Mouse (Mus musculus) lung, postnatal 36 days (tissue): ENCODE results near the gene Sirt1.
"Not testable (repeated sequence)": the region's sequence is repeated elsewhere in the genome, so short reads cannot be mapped to it uniquely, and the experiment has no call there.

ENCODE experiments used
- DNase-seq: peaks from one replicate; pipeline ENCODE4 v3.0.0; 2022; ENCODE audit warnings: mixed read lengths

Gene Sirt1

DNA sequence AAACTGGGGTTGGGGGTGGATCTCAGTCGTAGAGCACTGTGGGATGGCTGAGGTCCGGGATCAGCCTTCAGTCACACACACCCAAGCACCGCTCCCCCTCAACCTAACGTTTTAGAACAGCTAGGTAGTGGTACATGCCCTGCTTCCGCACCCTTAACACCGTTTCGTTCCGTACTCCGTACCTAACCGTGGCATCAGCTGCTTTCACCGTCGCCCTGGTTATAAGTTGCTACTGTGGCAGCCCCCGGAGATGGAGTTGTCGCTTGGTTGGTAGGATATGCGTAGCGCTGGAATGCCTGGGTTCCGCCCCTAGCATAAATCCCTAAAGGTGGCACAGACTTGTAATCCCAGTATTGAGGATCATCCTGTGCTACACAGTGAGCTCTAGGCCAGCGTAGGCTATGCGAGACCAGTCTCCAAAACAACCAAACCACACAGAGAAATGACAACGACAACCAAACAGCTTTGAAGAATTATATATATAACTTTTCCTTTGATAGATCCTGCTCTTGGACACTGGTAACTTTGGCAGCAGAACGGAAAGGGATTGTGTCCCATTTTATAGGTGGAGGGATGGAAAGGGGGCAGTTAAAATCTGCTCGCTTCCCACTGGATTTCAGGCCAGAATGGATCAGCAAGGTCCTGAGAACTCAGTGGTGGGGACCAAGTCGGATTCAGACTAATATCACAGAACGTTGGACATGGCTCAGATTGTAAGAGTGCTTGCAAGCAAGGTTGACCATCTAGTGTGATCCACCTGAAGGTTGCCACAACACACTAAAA, at the start of gene Sirt1:
Gene Sirt1, minus strand, starts transcription at position 207 of the 783 bp plus-strand sequence.
- DNase-seq, result peak; percentile 10

DNA sequence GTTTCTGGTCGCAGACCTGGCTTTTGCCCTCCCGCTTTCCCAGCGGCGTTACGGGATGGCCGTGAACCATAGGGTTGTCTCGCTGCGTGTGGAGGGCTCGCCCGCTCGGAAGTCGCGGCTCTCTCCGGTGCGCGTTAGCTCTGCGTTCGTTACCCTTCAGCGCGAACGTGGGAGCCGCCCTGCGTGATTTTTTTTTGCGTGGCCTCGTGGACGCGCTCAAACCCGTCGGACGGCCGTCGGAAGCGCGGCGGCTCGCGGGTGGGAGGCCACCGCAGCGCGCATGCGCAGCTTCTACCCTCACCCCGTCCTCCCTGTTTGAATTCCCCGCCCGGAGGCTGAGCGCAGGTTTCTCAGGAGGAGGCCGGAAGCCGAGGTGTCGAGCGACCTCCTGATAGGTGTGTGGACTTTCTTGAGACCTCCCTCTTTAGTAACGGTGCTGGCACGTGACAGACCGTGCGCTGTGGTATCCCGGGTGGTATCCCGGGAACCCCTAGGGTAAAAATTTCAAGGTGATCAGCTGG, 48.3 kb upstream of the Sirt1 start, which contains the start of gene Ctnna3:
Gene Ctnna3, plus strand, starts transcription at position 314 of the 521 bp plus-strand sequence.
- peak; percentile 92 for DNase-seq

DNA sequence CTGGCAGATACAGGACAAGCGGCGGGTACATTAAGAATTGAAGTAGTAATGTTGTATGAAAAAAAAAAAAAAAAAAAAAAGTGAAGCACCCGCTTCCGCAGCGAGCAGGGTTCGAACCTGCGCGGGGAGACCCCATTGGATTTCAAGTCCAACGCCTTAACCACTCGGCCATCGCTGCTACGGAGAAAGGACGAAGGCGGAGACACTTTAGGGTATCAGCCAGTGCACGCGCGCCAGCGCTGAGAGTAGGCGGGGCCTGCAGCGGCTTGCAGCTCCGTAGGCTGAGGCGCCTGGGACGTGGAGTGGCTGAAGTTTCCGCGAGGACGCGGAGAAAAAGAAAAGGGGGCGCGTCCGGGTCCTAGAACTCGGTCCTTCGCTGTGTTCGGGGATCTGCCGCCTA, 47.9 kb upstream of the Sirt1 start:
- DNase-seq, result peak; percentile 99

DNA sequence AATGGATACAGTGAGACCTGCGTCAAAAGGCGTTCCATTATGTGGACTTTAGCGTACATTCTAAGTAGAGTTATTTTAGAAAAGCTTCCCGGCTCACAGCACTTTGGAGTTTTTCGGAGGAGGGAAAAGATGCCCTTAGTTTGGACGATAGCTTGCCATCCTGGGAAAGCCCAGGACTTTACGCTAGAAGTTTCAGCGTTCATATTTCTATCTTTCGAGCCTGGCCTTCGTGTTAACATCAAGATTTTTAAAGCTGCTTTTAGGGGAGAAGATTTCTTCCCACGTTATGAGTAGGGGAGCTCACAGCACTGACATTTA, 47.5 kb upstream of the Sirt1 start:
- no peak for DNase-seq

DNA sequence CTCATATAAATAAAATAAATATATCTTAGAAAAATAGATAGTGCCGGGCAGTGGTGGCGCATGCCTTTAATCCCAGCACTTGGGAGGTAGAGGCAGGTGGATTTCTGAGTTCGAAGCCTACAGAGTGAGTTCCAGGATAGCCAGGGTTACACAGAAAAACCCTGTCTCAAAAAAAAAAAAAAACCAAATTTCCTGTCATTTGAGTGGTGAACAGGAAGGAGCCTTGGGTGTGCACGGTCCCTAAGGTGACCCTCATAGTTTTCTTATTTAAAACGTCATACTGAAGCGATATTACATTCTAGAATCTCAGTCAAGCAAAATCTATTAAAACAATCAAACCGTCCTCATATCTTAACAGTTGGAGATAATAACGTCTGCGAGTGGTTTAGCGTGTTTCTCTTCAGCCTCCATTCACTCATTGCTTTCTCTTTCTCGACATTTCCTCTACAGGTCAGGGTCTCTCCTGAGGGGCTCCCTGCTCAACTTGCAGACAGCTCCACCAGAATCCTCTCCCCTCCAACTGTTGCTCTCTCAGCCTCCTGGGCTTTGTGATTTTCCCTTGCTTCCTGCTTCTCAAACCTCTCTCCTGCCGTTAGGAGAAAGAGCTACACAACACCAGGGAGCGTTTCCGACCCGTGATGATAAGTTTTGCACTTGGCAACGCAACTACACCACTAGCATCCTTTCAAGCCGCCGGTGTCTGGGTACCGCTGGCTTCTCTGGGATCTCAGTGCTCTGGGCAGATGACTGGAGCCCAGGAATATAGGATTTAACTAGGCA, 46.9 kb upstream of the Sirt1 start:
- DNase-seq, result peak; percentile 32

DNA sequence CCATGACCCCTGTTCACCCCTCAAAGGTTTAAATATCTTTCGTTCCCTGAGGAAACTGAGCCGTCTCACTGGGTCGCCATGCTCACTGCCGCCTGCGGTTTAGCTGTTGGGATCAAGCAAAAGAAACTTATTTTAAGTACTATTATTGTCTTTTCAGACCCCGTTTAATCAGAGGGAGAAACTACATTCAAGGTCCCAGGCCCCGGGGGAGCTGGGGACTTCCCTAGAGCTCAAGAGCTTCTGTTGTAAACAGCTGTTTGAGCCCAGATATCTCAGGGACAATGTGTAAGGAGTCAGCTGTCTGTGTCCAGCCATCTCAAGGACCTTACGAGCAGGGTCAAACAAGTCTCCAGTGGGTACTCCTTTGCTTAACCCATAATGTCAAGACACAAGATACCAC, 45.6 kb upstream of the Sirt1 start:
- DNase-seq, result no peak

DNA sequence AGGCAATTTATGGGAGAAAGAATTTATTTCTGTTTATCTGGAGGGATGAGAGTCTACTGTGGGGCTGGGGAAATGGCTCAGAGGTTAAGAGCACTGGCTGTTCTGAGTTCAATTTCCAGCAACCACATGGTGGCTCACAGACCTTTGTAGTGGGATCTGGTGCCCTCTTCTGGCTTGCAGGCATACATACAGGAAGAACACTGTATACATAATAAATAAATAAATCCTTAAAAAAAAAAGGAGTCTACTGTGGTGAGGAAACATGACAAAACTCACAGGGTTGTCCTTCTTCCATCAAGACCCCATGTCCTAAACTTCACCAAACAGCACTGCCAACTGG, 42.9 kb upstream of the Sirt1 start:
- peak; percentile 59 for DNase-seq

DNA sequence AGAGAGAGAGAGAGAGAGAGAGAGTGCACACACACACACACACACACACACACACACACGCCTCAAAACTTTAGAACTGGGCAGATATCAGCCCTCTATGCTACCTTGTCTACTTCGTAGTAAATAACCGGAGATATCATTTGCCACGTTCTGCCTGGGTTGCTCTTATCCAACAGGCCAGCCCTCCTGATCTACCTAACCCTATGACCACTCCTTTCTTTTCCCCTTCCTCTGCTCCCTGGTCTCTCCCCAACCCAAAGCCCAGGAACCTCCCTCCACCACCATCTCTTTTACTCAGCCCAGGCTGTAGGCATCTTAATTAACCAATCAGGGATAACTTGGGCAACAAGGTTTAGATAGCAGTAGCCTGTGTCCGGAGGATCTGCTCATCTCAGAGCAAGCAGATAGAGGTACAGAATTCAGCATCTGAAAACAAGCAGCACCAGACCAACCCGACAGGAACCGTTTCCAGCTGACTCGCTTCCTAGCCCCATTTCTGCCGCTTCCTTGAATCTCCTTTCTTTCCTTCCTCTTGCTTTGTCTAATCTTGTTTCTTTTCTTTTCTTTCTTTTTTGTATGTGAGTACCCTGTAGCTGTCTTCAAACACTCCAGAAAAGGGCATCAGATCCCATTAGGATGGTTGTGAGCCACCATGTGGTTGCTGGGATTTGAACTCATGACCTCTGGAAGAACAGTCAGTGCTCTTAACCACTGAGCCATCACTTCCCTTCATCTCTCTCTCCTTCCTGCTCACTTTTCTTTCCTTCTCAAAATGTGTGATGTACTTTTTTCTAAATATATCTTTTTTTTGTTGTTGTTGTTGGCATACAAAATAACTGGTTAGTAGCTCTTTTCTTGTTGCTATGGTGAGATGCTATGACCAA, 42.3 kb upstream of the Sirt1 start:
- DNase-seq, result no peak

DNA sequence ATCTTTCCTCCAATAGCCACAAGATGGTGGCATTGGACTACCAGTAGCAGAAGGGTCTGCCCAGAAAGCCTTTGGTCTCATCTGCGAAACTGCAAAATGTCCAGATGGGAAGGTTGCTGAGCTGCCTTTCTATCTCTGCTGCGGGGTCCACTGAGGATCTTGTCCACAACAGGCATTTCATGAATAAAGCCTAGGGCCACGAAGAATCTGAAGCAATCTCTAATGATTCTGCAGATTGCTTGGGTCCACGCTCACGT, 41.2 kb upstream of the Sirt1 start:
- DNase-seq, result no peak

DNA sequence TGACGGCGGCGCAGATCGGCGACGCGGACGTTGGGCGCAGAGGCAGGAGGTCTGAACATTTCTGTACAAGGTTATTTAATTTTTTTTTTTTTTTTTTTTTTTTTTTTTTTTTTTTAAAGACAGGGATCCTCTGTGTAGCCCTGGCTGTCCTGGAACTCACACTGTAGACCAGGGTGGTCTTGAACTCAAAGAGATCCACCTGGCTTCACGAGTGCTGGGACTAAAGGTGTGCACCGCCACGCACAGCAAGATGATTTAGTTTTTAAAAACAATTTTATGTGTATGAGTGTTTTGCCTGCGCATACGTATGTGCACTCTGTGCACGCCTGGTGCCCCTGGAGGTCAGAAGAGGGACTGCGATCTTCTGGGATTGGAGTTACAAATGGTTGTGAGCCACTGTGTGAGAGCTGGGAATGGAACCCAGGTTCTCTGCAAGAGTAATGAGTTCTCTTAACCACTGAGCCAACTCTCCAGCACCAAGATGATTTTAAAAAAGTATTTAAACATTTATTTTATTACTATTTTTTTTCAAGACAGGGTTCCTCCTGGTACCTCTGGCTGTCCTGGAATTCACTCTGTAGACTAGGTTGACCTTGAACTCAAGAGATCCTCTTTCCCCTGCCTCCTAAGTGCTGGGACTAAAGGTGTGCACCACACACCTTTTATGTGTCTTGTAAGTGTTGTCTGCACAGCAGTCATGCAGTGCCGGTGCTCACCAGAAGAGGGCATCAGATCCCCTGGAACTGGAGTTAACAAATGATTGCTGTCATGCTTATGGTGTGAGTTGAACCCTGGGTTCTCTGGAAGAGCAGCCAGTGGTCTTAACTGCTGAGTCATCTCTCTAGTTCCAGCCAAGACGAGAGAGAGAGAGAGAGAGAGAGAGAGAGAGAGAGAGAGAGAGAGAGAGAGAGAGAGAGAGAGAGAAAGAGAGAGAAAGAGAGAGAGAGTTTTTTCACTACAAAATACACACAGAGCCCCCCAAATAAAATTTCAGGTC, 40.5 kb upstream of the Sirt1 start, which contains the start of gene Gm7075:
Gene Gm7075, minus strand, starts transcription at position 51 of the 997 bp plus-strand sequence.
- DNase-seq, result peak; percentile 67

DNA sequence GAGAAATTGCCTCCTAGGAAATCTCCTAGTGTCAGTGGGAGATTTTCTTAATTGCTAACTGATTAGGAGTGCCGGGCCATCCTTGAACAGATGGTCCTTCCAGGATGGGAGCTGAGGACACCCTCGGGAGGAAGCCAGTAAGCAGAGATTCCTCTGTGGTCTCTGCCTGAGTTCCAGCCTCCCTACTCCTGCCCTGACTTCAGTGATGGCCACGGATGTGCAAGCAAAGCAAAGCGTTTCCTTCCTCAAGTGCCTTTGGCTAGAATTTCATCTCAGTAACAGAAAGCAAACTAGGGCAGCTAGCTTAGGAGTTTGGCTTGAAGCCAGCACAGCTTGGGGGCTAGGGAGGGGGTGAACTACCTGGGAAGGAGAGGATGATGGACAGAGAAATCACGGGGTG, 35.6 kb upstream of the Sirt1 start:
- DNase-seq, result no peak

DNA sequence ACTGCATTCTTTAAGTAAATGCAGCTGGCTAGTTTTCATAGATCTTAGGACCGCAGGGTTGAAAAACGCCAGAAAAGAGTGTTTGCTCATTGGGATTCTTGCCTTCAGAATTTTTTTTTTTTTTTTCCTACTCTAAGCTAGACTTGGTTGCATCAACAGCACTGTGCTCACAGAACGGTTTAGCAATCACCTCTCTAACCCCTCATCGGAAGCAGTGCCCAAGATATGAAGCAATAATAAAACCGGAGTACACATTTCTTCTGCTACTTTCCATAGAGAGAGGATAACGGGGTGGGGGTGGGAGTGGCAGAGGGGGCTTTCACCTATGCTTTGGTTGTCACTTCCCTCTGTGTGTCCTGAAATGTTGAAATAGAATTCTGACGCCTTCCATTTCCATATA, 34.3 kb upstream of the Sirt1 start:
- peak; percentile 55 for DNase-seq

DNA sequence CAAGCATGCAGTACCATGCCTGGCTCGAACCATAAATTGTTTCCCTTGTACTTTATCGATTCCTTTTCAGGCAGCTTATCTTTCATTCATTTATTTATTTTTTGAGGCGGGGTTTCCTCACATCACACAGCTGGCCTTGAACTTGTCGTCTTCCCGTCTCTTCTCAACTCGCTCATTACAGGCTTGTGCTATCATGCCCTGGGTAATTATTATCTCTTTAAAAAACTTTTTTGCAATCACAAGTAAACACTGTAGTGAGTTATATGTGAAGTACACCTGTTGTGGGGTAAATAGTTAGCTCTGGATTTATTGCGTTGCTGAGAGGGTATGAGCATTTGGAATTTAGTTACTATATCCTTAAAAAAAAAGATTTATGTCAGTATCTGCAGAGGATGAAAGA, 33.8 kb upstream of the Sirt1 start:
- DNase-seq, result no peak

DNA sequence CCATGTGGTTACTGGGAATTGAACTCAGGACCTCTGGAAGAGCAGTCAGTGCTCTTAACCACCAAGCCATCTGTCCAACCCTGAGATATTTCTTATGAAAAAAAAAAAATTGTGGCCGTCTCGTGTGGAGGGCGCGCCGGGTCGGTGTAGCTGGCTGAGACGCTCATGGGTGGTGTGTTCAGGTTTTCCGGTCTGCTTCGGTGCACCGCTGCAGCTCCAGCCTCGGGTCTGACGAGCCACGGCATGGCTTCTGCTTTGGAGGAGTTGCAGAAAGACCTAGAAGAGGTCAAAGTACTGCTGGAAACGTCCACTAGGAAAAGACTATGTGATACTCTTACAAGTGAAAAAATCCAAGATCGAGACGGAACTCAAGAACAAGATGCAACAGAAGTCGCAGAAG, 31.3 kb upstream of the Sirt1 start:
- DNase-seq, result no peak

DNA sequence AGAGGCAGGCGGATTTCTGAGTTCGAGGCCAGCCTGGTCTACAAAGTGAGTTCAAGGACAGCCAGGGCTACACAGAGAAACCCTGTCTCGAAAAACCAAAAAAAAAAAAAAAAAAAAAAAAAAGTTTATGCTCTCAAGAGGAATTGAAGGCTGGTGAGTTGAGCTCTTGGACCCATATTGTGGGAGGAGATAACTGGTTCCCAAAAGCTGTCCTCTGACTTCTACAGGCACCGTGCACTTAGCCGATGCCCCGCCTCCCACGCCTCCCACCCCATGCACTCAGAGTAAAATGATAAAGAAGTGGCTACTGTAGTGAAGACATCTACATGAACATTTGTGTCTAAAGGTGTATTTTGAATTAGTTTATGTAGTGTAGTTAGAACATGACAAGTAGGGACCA, 30.2 kb upstream of the Sirt1 start:
- DNase-seq, result not testable (repeated sequence)

DNA sequence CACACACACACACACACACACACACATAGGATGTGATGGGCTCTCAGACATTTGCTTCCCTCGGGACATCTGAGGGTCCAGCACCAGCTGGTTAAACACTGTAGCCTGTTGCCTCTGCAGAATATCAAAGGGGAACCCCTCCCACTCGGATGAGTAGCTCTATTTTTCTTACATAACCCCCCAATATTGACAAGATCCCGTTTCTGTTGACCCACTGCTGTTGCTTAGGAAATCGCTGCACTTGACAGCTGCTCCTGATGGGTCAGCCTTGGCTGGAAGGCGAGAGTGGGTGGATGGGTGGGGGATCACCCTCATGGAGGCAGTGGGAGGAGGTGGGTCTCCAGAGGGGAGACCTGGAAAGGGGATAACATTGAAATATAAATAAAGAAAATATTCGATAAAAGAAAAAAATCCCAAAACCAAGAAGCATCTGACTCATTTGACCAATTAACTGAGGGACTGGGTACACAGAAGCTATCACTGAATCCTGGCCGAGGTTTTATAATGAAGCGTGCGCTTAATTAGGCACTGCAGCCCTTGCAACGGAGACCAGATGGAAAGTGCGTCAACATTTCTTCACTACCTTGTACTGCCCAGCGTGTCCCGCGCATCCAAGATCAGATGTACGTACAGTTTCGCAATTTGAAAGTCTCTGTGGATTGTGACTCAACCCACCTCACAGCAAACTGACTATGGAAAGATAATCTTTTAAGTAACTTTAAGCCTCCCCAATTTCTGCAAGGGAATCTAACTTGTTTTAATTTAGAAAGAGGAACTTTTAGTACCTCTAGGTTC, 28.9 kb upstream of the Sirt1 start:
- DNase-seq, result peak; percentile 17

DNA sequence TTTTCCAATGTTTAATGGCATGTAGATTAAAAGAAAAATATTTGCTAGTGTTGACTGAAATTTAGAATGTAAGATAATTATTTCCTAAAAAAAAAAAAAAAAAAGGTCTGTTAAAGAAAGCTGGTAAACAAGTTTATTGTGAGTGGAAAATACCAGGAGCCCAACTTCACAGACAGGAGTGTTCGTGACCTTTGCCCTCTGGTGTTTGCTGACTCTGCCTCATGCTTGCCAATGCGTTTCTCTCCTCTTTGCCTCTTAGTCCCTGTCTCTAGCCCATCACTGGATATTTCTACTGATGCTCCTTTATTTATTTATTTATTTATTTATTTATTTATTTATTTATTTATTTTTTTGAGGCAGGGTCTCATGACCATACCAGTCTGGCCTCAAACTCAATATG, 22.1 kb upstream of the Sirt1 start:
- no peak for DNase-seq

DNA sequence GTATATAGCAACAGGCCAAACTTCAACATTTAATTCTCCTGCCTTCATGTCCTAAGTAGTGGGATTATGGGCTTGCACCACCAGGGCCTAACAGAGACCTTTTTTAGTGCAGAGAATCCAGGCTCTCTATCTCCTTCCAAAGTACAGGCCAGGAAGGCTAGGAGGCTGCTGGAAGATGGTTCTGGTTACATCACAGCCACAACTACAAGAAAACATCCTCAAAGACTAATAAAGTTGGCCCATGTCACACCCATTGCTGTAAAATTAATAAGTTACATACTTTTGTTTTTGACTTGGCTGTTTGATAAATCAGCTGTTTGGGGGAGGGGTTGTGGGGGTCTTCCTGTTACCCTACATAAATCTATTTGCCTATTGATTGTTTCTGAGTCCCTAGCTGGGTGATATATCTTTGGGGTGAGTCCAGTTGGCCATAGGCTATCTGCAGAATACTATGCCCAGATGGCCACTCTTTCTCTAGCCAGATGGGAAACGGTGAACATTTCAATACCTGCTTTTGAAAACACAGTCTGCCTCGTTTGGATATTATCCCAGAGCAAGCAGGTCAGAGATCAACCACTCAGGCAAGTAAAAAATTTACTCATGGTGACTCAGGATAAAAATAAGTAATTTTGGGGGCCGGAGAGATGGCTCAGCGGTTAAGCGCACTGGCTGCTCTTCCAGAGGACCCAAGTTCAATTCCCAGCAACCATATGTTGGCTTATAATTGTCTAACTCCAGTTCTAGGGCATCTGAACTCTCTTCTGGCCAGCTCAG, 21.4 kb upstream of the Sirt1 start:
- DNase-seq, result no peak

DNA sequence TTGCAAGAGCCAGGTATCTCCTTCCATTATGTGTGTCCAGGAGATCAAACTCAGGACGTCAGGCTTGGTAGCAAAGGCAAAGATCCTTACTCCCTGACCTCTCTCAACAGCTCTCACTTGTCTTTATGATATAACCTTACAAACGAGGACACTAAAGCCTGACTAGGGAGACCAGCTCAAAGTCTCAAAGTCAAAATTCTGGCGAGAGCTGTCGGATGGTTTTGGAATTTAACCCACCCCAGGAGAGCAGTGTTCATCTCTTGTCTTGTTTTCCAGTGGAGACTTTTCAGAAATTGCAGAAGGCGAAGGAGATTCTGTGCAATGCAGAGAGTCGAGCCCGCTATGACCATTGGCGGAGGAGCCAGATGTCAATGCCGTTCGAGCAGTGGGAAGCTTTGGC, 15.5 kb upstream of the Sirt1 start:
- DNase-seq, result no peak

DNA sequence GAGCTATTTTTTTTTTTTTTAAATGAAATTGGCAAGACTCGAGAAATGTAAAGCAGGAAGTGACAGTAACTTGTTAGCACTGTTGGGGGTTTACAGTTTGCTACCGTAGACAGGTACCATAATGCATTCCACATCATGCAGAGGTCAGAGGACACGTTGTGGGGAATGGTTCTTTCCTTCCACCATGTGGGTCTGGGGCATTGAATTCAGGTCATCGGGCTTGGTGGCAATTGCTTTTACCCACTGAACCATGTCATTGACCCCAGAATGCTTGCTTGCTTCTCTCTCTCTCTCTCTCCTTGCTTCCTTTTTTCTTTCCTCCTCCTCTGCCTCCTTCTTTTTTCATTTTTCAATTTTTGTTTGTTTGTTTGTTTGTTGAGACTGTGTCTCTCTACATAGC, 7.4 kb upstream of the Sirt1 start:
- no peak for DNase-seq

DNA sequence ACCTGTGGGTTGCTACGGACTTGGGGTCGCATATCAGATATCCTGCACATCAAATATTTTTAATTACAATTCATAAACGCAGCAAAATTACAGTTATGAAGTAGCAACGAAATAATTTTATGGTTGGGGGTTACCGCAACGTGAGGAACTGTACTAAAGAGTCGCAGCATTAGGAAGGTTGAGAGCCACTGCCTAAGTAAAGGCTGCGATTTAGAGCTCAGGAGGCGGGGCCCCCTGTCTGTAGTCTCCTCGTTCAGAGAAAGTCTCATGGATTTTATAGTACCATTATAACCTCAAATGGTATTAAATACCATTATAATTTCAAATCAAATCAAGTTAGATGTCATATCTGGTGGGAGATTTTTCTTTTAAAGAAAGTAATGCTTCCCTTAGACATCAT, 5.5 kb upstream of the Sirt1 start:
- no peak for DNase-seq
